Mouse (Mus musculus) ES-E14 (cell line): Measurements from ENCODE around the gene Clcn2. TPM values are rescaled to one million over a fixed set of nuclear protein-coding genes. Genes with fewer than 3 reads are reported as not detected.
A peak's percentile ranks its signal among the peaks of the same experiment; 100 is the strongest.

Experiments
- DNase-seq: peaks from one replicate; pipeline ENCODE4 v3.0.0-alpha.2; 2013; ENCODE audit warnings: low read depth, low spot score
- H3K27ac ChIP-seq: 2 replicates; pipeline ENCODE4 v1.5.1; 2012; ENCODE audit warnings: low read depth, mild to moderate bottlenecking, low read length, moderate library complexity, mixed read lengths; ENCODE audit not compliant: poor library complexity, insufficient read depth, severe bottlenecking
- H3K36me3 ChIP-seq: 2 replicates; pipeline ENCODE4 v1.6.1; 2012; ENCODE audit warnings: mild to moderate bottlenecking, low read length, moderate library complexity, mixed read lengths; ENCODE audit not compliant: control insufficient read depth, poor library complexity, insufficient read depth, severe bottlenecking
- H3K4me1 ChIP-seq, 2 experiments: fragments of 150-350 bp in 1 of 2; sonication (generic) in 1 of 2; 2 replicates each; pipeline ENCODE4 v1.6.1; 2012; ENCODE audit warnings: low read length in 2 of 2, mild to moderate bottlenecking in 1 of 2, mixed read lengths in 1 of 2; ENCODE audit not compliant: control insufficient read depth in 2 of 2, insufficient read depth in 2 of 2, poor library complexity in 1 of 2
- H3K4me3 ChIP-seq, 2 experiments: fragments of 150-350 bp in 1 of 2; sonication (generic) in 1 of 2; 2 replicates each; pipeline ENCODE4 v1.5.1; 2012; ENCODE audit warnings: low read length in 2 of 2, low read depth in 1 of 2, mild to moderate bottlenecking in 1 of 2, mixed read lengths in 1 of 2; ENCODE audit not compliant: insufficient read depth in 1 of 2, poor library complexity in 1 of 2, severe bottlenecking in 1 of 2
- H3K9ac ChIP-seq: 2 replicates; pipeline ENCODE4 v1.6.1; 2012; ENCODE audit warnings: low read depth, mild to moderate bottlenecking, low read length, mixed read lengths; ENCODE audit not compliant: poor library complexity, insufficient read depth, severe bottlenecking
- H3K9me3 ChIP-seq: fragments of 150-350 bp; sonication (generic); 2 replicates; pipeline ENCODE4 v1.6.1; 2012; ENCODE audit warnings: low read depth, mild to moderate bottlenecking, low read length; ENCODE audit not compliant: control insufficient read depth, insufficient read depth
- CHD2 ChIP-seq: IDR thresholded peaks from 2 replicates; pipeline ENCODE4 v1.6.1; 2014; ENCODE audit warnings: mild to moderate bottlenecking, low read depth, low read length, inconsistent platforms
- HCFC1 ChIP-seq: IDR thresholded peaks from 2 replicates; pipeline ENCODE4 v1.6.1; 2012; ENCODE audit warnings: low read length, inconsistent platforms, borderline replicate concordance; ENCODE audit not compliant: insufficient read depth
- MAFK ChIP-seq: IDR thresholded peaks from 2 replicates; pipeline ENCODE4 v1.6.1; 2014; ENCODE audit warnings: mild to moderate bottlenecking, low read depth, low read length, inconsistent platforms; ENCODE audit not compliant: insufficient read depth
- ZC3H11A ChIP-seq: IDR thresholded peaks from 2 replicates; pipeline ENCODE4 v1.6.1; 2012; ENCODE audit warnings: low read depth, mild to moderate bottlenecking, inconsistent platforms, low read length, borderline replicate concordance
- ZNF384 ChIP-seq: IDR thresholded peaks from 2 replicates; pipeline ENCODE4 v1.6.1; 2012; ENCODE audit warnings: low read depth, low read length, inconsistent platforms
- in situ Hi-C, 2 experiments: fragments of 600-800 bp; cut with MboI; formaldehyde crosslinking; loops; one replicate each; pipeline ENCODE4 v1.15.1; 2025; ENCODE audit warnings: low sequenced_read_pairs in 2 of 2, inconsistent platforms in 1 of 2; ENCODE audit not compliant: unreplicated experiment in 2 of 2
- total RNA-seq: library from RNA; depleted of rRNA; stranded (reverse); fragments of 300-350 nt; gene quantifications from 2 replicates; pipeline ENCODE4 v1.2.3, GENCODE M21; 2012

The Clcn2 gene
- total RNA-seq, 1 experiment = 38.2 TPM

- H3K9ac ChIP-seq = no peak overlapping the region
- no peak overlapping the region for H3K27ac ChIP-seq
- H3K4me3 ChIP-seq = no peak overlapping the region
- H3K4me1 ChIP-seq = no peaks in the 10 kb centered on the region
- DNase-seq = no peak
- no peak for TF ChIP-seq HCFC1
- no peak for TF ChIP-seq ZC3H11A
- TF ChIP-seq CHD2 = no peak
- TF ChIP-seq ZNF384 = no peak
- no peak for TF ChIP-seq MAFK
- H3K36me3 ChIP-seq = no peaks in the 10 kb centered on the region
- no peaks in the 10 kb centered on the region for H3K9me3 ChIP-seq
- in situ Hi-C loops = loop anchor here in 1 of 2 experiments (25.0 kb wide), 1 partner anchor 431 kb away; no protein-coding TSS in a partner anchor
Observed at GRCm38 (mm10) chr16:20756052-20756451, 38.5 kb upstream of the Clcn2 start.

- H3K9me3 ChIP-seq = no peaks in the 10 kb centered on the region
- H3K4me1 ChIP-seq = 0 out of 4 replicates have a peak, but pooled peaks cover 0 to 2% of the 10 kb centered on the region in 2 experiments
- no peak overlapping the region for H3K27ac ChIP-seq
- no peak for DNase-seq
- in situ Hi-C loops = loop anchor here in 1 of 2 experiments (25.0 kb wide), 1 partner anchor 437 kb away; no protein-coding TSS in a partner anchor
- H3K36me3 ChIP-seq = no peaks in the 10 kb centered on the region
- H3K9ac ChIP-seq = no peak overlapping the region
- H3K4me3 ChIP-seq = no peak overlapping the region
- no peak for TF ChIP-seq ZC3H11A
- peak; percentile 80 for TF ChIP-seq ZNF384
- TF ChIP-seq MAFK = no peak
- TF ChIP-seq CHD2 = no peak
- TF ChIP-seq HCFC1 = no peak
Observed at GRCm38 (mm10) chr16:20750518-20750917, 33.0 kb upstream of the Clcn2 start.

GRCm38 (mm10) chr16:20746641-20747040 lies 29.1 kb upstream of the Clcn2 start:
- Histone ChIP-seq H3K4me1 (0 out of 4 replicates have a peak, but pooled peaks cover 0 to 2% of the 10 kb centered on the region in 2 experiments), H3K4me3 (no peak overlapping the region), H3K9me3 (no peaks in the 10 kb centered on the region), H3K36me3 (no peaks in the 10 kb centered on the region), H3K27ac (no peak overlapping the region), H3K9ac (no peak overlapping the region)
- in situ Hi-C loops = no loop called here
- DNase-seq = no peak
- TF ChIP-seq CHD2 (no peak), ZC3H11A (no peak), HCFC1 (no peak), ZNF384 (no peak), MAFK (no peak)

- no peaks in the 10 kb centered on the region for H3K9me3 ChIP-seq
- no peak overlapping the region for H3K4me3 ChIP-seq
- no peak for TF ChIP-seq CHD2
- no peak overlapping the region for H3K27ac ChIP-seq
- in situ Hi-C loops = no loop called here
- no peak overlapping the region for H3K9ac ChIP-seq
- DNase-seq = no peak
- H3K36me3 ChIP-seq = no peaks in the 10 kb centered on the region; the same call in 1 of the 2 replicates
- no peaks in the 10 kb centered on the region for H3K4me1 ChIP-seq
Observed at GRCm38 (mm10) chr16:20739845-20740244, 22.3 kb upstream of the Clcn2 start.

GRCm38 (mm10) chr16:20736823-20737222 lies 19.3 kb upstream of the Clcn2 start:
- H3K27ac ChIP-seq = no peak overlapping the region
- H3K9ac ChIP-seq = no peak overlapping the region
- TF ChIP-seq ZC3H11A = no peak
- no peak for TF ChIP-seq HCFC1
- TF ChIP-seq ZNF384 = no peak
- no peak for TF ChIP-seq CHD2
- no peak for TF ChIP-seq MAFK
- no peak for DNase-seq
- H3K4me3 ChIP-seq = no peak overlapping the region
- in situ Hi-C loops = no loop called here
- no peaks in the 10 kb centered on the region for H3K9me3 ChIP-seq
- H3K36me3 ChIP-seq = no peaks in the 10 kb centered on the region; the same call in 1 of the 2 replicates
- peaks cover 2 to 4% of the 10 kb centered on the region in 2 experiments; a peak in 1 of 4 replicates for H3K4me1 ChIP-seq
